Mouse (Mus musculus) heart, postnatal 36 days (tissue): ENCODE measurements around the gene Zmat5. TPM values are rescaled to one million over a fixed set of nuclear protein-coding genes. Genes with fewer than 3 reads are reported as not detected.

Experiments used
- DNase-seq, 2 experiments: peaks; one replicate each; pipeline ENCODE4 v3.0.0; 2021 to 2022
- intact Hi-C: fragments of 180-260 bp; cut with DNase I; formaldehyde crosslinking; loops from one replicate; pipeline ENCODE4 v1.15.1; 2025
- total RNA-seq, 2 experiments: library from RNA; stranded (reverse); gene quantifications; 2 replicates each; pipeline ENCODE4 v1.2.3; 2021

Gene Zmat5
- 10 to 100 TPM; 24.5 to 24.9 TPM for total RNA-seq

- peak; percentile 92 to 95 for DNase-seq
- intact Hi-C loops: no loop called here
These were observed at the start of gene Zmat5, which contains the start of gene Uqcr10 for GRCm38 (mm10) chr11:4704072-4704964. Zmat5 (plus strand) TSS chr11:4704678. Uqcr10 (minus strand) TSS chr11:4704342.

- intact Hi-C loops: no loop called here
These were observed 44.7 kb upstream of the Zmat5 start for GRCm38 (mm10) chr11:4659818-4660217.

GRCm38 (mm10) chr11:4660309-4661025, 44.0 kb upstream of the Zmat5 start:
- intact Hi-C loops: no loop called here
- DNase-seq: no peak

More at GRCm38 (mm10) chr11:4659818-4660217, 44.7 kb upstream of the Zmat5 start:
- no peak for DNase-seq

- no peak for DNase-seq
- intact Hi-C loops: no loop called here
These were observed 43.2 kb upstream of the Zmat5 start for GRCm38 (mm10) chr11:4661324-4661723.

GRCm38 (mm10) chr11:4661871-4662495, 42.5 kb upstream of the Zmat5 start:
- intact Hi-C loops: no loop called here
- no peak for DNase-seq

- no peak for DNase-seq
- intact Hi-C loops: no loop called here
These were observed 42.0 kb upstream of the Zmat5 start for GRCm38 (mm10) chr11:4662496-4662878.

GRCm38 (mm10) chr11:4671736-4672135, 32.7 kb upstream of the Zmat5 start:
- intact Hi-C loops: no loop called here
- DNase-seq: no peak

- intact Hi-C loops: no loop called here
- no peak for DNase-seq
These were observed 29.9 kb upstream of the Zmat5 start for GRCm38 (mm10) chr11:4674593-4674992.

GRCm38 (mm10) chr11:4675126-4675562, 29.3 kb upstream of the Zmat5 start:
- DNase-seq: no peak
- intact Hi-C loops: no loop called here

GRCm38 (mm10) chr11:4675693-4676092, 28.8 kb upstream of the Zmat5 start:
- DNase-seq: no peak
- intact Hi-C loops: no loop called here

GRCm38 (mm10) chr11:4677250-4677872, 27.1 kb upstream of the Zmat5 start:
- no peak for DNase-seq
- intact Hi-C loops: no loop called here

- intact Hi-C loops: no loop called here
- DNase-seq: no peak
These were observed 25.6 kb upstream of the Zmat5 start for GRCm38 (mm10) chr11:4678700-4679440.

- intact Hi-C loops: no loop called here
- no peak for DNase-seq
These were observed 25.0 kb upstream of the Zmat5 start for GRCm38 (mm10) chr11:4679441-4679832.

GRCm38 (mm10) chr11:4680126-4680525, 24.4 kb upstream of the Zmat5 start:
- intact Hi-C loops: no loop called here
- DNase-seq: no peak

GRCm38 (mm10) chr11:4683516-4683915, 21.0 kb upstream of the Zmat5 start:
- DNase-seq: no peak
- intact Hi-C loops: no loop called here

- intact Hi-C loops: no loop called here
- DNase-seq: no peak
These were observed 20.3 kb upstream of the Zmat5 start for GRCm38 (mm10) chr11:4684186-4684585.

- no peak for DNase-seq
- intact Hi-C loops: loop anchor here (5.0 kb wide), 1 partner anchor 248 kb away; no protein-coding TSS in a partner anchor
These were observed 19.4 kb upstream of the Zmat5 start for GRCm38 (mm10) chr11:4685071-4685470.

- intact Hi-C loops: loop anchor here (5.0 kb wide), 1 partner anchor 248 kb away; no protein-coding TSS in a partner anchor
- no peak for DNase-seq
These were observed 19.0 kb upstream of the Zmat5 start for GRCm38 (mm10) chr11:4685510-4685909.

- intact Hi-C loops: loop anchor here (5.0 kb wide), 1 partner anchor 250 kb away; no protein-coding TSS in a partner anchor
- no peak for DNase-seq
These were observed 17.5 kb upstream of the Zmat5 start for GRCm38 (mm10) chr11:4687027-4687426.

GRCm38 (mm10) chr11:4687874-4688273, 16.6 kb upstream of the Zmat5 start:
- no peak for DNase-seq
- intact Hi-C loops: loop anchor here (5.0 kb wide), 1 partner anchor 251 kb away; no protein-coding TSS in a partner anchor
